Mouse (Mus musculus): ENCODE data around the gene Pnliprp2.

GRCm38 (mm10) chr19:58816453-58817041 is 57.0 kb downstream of the Pnliprp2 start:
- TF ChIP-seq CTCF (IDR thresholded peaks at IDR 0.05; ENCODE audit: borderline replicate concordance, insufficient read depth, low read length) (no peak), POLR2A (IDR thresholded peaks at IDR 0.05; ENCODE audit: low read depth, low read length) (no peak)

Data from embryonic fibroblast, embryonic 13.5 days (primary cell).